Mouse (Mus musculus): ENCODE data around the gene Mylk. TPM values are rescaled to one million over a fixed set of nuclear protein-coding genes. Genes with fewer than 3 reads are reported as not detected.

The Mylk gene
- polyA plus RNA-seq, 1 experiment from 2014 or later, result 13.4 TPM

DNA sequence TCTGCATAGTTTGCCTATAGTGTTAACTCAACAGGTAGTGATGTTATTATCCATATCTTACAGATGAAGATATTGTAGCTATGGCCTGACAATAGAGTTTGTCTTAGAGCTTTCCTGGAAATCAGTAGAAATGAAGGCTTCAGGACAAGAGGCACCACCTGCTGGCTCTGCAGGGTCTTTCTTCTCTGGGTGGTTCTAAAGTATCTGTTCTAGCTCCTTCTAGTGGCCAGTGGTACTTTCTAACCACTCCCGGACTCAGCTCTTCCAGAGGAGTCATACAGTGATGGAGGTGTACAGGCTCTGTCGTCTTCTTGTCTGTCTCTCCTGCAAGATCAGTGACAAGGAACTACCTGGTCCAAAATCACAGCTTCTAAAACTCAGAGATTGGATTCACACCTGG lies 230.5 kb downstream of the Mylk start:
- Histone ChIP-seq H3K9ac (no peak overlapping the region), H3K27ac (no peak overlapping the region), H3K9me3 (no peaks in the 10 kb centered on the region), H3K4me2 (no peak overlapping the region), H3K36me3 (no peaks in the 10 kb centered on the region), H3K4me3 (no peak overlapping the region), H3K4me1 (peaks cover 10% of the 10 kb centered on the region), H3K27me3 (no peaks in the 10 kb centered on the region)
- ATAC-seq (ENCODE audit: insufficient number of reproducible peaks, insufficient read depth, low FRiP score, low TSS enrichment, low read depth), result no peak
- 60% methylated on average over 2 of the region's 2 CpGs for WGBS

DNA sequence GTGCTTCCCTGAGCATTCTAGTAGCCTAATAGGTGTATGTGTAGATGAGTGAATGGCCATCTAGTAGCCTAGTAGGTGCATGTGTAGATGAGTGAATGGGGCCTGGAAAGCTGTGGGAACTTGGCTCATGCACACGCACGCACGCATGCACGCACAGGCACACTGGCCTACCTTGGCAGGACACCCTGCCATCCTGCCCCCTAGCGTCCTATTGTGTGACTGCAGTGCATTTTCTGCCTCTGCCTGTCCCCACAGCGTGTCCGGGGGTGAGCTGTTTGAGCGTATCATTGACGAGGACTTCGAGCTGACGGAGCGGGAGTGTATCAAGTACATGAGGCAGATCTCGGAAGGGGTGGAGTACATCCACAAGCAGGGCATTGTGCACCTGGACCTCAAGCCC lies 231.6 kb downstream of the Mylk start:
- Histone ChIP-seq H3K4me1 (peaks cover 10% of the 10 kb centered on the region), H3K27me3 (no peaks in the 10 kb centered on the region), H3K9ac (no peak overlapping the region), H3K4me3 (no peak overlapping the region), H3K4me2 (no peak overlapping the region), H3K36me3 (no peaks in the 10 kb centered on the region), H3K27ac (no peak overlapping the region), H3K9me3 (no peaks in the 10 kb centered on the region)
- ATAC-seq (ENCODE audit: insufficient number of reproducible peaks, insufficient read depth, low FRiP score, low TSS enrichment, low read depth), result no peak
- WGBS, result 80% methylated on average over 13 of the region's 13 CpGs

DNA sequence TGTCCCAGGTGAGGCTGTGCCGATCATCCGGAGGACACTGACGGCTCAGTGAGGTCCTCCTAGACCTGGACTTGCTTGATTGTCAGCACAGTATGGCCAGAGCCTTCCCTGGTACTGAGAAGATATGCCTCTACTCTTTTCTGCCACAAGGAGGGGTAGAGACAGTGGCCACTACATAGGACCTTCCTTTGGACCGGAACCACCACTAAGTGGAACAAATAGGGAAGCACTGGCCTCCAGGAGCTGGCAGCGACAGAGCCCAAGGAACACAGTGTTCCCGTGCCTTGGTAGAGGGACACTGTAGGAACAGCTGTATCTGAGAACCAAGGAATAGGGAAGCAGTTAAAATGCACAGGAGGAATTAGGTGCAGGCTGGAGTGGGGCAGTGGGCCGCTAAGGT lies 233.0 kb downstream of the Mylk start:
- ATAC-seq (ENCODE audit: insufficient number of reproducible peaks, insufficient read depth, low FRiP score, low TSS enrichment, low read depth), result no peak
- Histone ChIP-seq H3K4me1 (0 out of 2 replicates have a peak, but pooled peaks cover 4% of the 10 kb centered on the region), H3K9me3 (no peaks in the 10 kb centered on the region), H3K36me3 (no peaks in the 10 kb centered on the region), H3K27me3 (no peaks in the 10 kb centered on the region), H3K4me2 (no peak overlapping the region), H3K9ac (no peak overlapping the region), H3K4me3 (no peak overlapping the region), H3K27ac (no peak overlapping the region)
- WGBS, result 91% methylated on average over 7 of the region's 7 CpGs

DNA sequence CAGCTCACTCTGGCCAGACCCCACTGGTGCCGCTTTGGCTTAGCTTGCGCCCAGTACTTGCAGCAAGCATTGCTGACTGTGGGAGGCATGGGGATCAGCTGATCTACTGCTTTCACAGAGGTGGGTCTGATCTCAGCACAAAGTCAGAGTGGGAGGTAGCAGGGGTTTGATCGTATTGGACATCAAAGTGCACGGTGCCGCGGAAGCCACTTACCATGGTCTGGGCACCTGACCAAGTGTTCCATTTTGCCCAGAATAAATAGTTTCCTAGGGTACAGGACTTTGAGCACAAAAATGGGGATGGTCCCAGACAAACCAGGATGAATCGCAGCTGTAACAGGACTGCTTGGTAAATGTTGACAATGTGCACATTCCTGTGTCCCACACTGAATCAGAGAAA lies 236.0 kb downstream of the Mylk start:
- ATAC-seq (ENCODE audit: insufficient number of reproducible peaks, insufficient read depth, low FRiP score, low TSS enrichment, low read depth), result no peak
- H3K9me3 ChIP-seq, result no peaks in the 10 kb centered on the region
- H3K27me3 ChIP-seq, result no peaks in the 10 kb centered on the region
- H3K4me3 ChIP-seq, result no peak overlapping the region
- H3K4me2 ChIP-seq, result no peak overlapping the region
- H3K9ac ChIP-seq, result no peak overlapping the region
- no peak overlapping the region for H3K27ac ChIP-seq
- peaks cover 9% of the 10 kb centered on the region for H3K4me1 ChIP-seq
- WGBS, result 92% methylated on average over 7 of the region's 7 CpGs
- no peaks in the 10 kb centered on the region for H3K36me3 ChIP-seq

DNA sequence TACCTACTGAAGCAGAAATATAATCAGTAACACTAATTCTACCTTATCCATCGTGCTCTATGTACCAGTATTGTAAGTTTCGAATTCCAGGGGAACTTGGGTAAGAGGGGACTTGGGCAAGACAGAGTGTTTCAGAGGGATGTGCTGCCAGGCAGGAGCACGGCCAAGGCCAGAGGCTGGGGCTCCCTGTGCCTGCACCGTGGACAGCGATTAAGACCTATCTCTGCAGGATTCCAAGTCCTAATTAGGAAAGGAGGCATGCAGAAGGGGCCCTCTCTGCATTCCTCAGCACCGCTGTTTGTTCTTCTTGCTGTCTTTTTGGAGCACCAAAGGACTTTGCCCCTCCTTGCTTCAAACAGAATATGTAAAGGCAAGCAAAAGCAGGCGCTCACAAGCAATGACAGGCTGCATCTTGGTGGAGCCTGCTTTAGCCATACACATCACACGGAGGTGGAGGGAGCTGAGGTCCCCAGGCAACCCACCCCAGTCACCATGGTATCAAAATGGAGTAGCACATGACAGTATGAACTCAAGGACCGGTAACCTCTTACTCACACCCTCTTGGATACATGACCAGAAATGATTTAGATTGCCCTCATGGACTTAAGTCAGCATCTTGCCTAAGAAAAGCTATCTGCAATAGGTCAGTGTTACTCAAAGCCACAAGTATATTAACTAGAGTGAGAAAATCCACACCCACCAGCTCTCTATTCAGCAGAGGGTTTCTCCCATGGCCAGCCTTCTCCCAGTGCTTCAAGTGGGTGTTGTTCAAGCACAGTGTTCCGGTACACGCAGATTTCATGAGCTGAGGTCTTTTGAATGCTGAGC lies 239.4 kb downstream of the Mylk start:
- no peak overlapping the region; the same call in 1 of the 2 replicates for H3K27ac ChIP-seq
- H3K4me2 ChIP-seq, result no peak overlapping the region
- H3K4me3 ChIP-seq, result no peak overlapping the region
- H3K27me3 ChIP-seq, result no peaks in the 10 kb centered on the region
- no peak for ATAC-seq (ENCODE audit: insufficient number of reproducible peaks, insufficient read depth, low FRiP score, low TSS enrichment, low read depth)
- no peaks in the 10 kb centered on the region for H3K36me3 ChIP-seq
- H3K4me1 ChIP-seq, result peaks cover 9% of the 10 kb centered on the region
- H3K9ac ChIP-seq, result no peak overlapping the region
- no peaks in the 10 kb centered on the region for H3K9me3 ChIP-seq
- WGBS, result 51% methylated on average over 11 of the region's 11 CpGs

DNA sequence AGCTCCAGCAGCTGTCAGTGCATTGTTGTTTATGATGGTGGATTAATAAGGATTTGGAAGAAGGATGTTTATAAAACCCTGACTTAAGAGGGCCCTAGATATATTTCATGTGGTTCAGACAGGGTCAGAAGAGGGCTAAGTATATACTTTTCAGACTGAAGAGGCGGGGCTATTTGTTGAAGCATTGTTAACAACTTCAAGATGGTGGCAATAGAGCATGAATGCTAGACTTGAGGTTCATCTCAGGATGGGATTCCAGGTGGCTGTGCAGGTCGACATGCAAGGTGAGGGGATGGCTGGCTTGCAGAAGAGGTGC lies 240.0 kb downstream of the Mylk start:
- Histone ChIP-seq H3K27ac (no peak overlapping the region), H3K4me2 (no peak overlapping the region), H3K36me3 (no peaks in the 10 kb centered on the region), H3K9ac (no peak overlapping the region), H3K4me3 (no peak overlapping the region), H3K4me1 (peaks cover 9% of the 10 kb centered on the region), H3K27me3 (no peaks in the 10 kb centered on the region), H3K9me3 (no peaks in the 10 kb centered on the region)
- ATAC-seq (ENCODE audit: insufficient number of reproducible peaks, insufficient read depth, low FRiP score, low TSS enrichment, low read depth), result no peak
- 67% methylated on average over 2 of the region's 2 CpGs for WGBS

DNA sequence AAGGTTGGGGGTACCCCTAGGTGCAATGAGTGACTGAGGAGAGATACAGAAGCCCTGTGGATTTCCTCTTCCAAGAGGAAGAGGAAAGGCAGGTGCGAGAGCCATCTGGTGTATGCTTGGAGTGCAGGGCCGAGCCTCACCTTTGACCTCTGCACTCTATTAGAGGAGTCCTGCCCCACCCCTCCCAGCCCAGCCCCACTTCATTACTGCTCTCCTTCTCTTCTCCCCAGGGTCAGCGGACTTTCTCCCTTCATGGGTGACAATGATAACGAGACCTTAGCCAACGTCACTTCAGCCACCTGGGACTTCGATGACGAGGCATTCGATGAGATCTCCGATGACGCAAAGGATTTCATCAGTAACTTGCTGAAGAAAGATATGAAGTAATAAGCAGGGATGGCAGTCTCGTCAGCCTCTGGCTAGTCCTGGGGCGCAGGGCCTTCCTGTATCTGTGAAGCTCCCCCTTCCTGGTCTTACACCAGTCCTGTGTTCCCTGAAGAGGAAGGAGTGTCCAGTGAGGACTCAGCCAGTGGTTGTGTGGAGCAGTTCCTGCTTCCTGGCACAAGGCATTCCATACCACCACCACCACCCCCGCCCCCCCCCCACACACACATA lies 241.3 kb downstream of the Mylk start:
- whole genome bisulfite sequencing, result 89% methylated on average over 13 of the region's 13 CpGs
- H3K4me2 ChIP-seq, result no peak overlapping the region
- H3K36me3 ChIP-seq, result no peaks in the 10 kb centered on the region
- no peak overlapping the region for H3K4me3 ChIP-seq
- no peak overlapping the region for H3K9ac ChIP-seq
- peaks cover 11% of the 10 kb centered on the region for H3K4me1 ChIP-seq
- no peaks in the 10 kb centered on the region for H3K27me3 ChIP-seq
- H3K27ac ChIP-seq, result no peak overlapping the region
- ATAC-seq (ENCODE audit: insufficient number of reproducible peaks, insufficient read depth, low FRiP score, low TSS enrichment, low read depth), result no peak
- H3K9me3 ChIP-seq, result no peaks in the 10 kb centered on the region

DNA sequence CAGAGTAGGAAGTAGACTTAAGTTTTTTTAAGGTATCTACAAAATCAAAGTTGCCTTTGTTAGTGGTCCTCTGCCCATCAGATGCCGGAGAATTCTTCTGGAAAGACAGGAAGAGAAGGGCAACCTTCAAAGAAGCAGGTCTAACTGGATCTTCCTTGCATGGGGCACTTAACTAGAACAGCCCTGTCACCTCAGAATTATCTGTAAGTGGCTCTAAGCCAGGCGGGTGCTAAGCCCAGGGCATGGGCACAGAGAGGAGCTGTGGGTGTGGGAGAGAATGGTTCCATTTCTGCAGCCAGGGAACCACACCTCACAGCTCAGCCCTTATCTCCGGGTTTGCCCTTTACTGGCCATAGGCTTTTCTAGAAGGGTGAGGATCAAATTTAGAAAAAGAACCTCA lies 246.4 kb downstream of the Mylk start:
- Histone ChIP-seq H3K9ac (no peak overlapping the region), H3K9me3 (no peaks in the 10 kb centered on the region), H3K36me3 (no peaks in the 10 kb centered on the region), H3K4me2 (no peak overlapping the region), H3K27ac (no peak overlapping the region), H3K4me3 (no peak overlapping the region), H3K4me1 (peaks cover 19% of the 10 kb centered on the region), H3K27me3 (no peaks in the 10 kb centered on the region)
- no peak for ATAC-seq (ENCODE audit: insufficient number of reproducible peaks, insufficient read depth, low FRiP score, low TSS enrichment, low read depth)
- WGBS, result 61% methylated on average over 3 of the region's 3 CpGs

DNA sequence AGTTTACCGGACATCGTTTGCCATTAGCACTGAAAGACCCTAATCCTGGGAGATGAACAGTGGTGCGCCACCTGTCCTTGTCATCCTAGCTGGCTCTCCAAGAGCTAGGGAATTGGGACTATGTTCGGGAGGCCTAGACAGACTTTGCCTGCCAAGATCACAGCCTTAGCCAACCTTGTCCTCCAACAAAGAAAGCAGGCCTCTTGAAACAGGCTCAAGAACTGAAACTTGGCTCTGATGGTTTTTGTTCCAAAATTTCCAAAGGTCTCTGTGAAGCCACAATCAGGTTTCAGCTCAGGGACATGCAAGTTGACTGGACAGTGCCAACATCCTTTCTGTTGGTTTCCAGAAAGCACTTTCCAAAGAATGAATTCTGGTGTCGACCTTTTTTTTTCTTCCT lies 247.8 kb downstream of the Mylk start:
- WGBS, result 91% methylated on average over 5 of the region's 5 CpGs

DNA sequence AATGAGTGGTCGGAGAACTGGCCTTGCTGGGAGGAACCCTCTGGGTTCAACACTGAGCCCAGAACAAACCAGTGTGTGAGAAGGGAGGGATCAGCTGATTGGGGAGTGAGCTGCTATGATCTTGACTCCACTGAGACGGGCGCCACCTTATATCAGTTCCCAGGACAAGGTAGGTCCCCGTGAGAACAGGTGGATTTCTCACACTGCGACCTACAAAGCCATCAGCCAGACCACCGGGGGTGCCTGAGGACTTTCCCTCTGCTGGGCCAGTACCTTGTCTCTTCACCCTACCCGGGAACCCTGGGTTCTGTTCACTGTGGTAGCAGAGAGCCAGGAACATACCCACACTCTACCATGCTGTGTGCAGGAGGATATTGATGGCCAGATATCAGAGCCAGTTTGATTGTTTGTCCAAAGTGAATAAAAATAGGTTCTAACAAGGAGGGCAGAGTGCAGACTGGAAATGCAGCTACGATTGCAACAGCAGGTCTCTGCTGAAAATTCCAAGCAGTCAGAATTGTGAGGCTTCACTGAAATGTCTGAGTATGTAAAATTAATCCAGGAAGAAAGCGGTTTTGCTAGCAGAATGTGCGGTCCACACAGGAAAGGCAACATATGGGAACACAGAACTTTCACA lies 248.8 kb downstream of the Mylk start:
- WGBS, result 89% methylated on average over 10 of the region's 10 CpGs
- Histone ChIP-seq H3K27me3 (no peaks in the 10 kb centered on the region), H3K9ac (no peak overlapping the region), H3K4me1 (peaks cover 36% of the 10 kb centered on the region), H3K36me3 (no peaks in the 10 kb centered on the region), H3K4me3 (no peak overlapping the region), H3K27ac (no peak overlapping the region), H3K4me2 (no peak overlapping the region), H3K9me3 (no peaks in the 10 kb centered on the region)
- ATAC-seq (ENCODE audit: insufficient number of reproducible peaks, insufficient read depth, low FRiP score, low TSS enrichment, low read depth), result no peak

More for the DNA sequence above, 247.8 kb downstream of the Mylk start:
- Histone ChIP-seq H3K4me3 (no peak overlapping the region), H3K36me3 (no peaks in the 10 kb centered on the region), H3K4me1 (peaks cover 30% of the 10 kb centered on the region), H3K27me3 (no peaks in the 10 kb centered on the region), H3K9ac (no peak overlapping the region), H3K9me3 (no peaks in the 10 kb centered on the region), H3K4me2 (no peak overlapping the region), H3K27ac (no peak overlapping the region)
- ATAC-seq (ENCODE audit: insufficient number of reproducible peaks, insufficient read depth, low FRiP score, low TSS enrichment, low read depth), result no peak

DNA sequence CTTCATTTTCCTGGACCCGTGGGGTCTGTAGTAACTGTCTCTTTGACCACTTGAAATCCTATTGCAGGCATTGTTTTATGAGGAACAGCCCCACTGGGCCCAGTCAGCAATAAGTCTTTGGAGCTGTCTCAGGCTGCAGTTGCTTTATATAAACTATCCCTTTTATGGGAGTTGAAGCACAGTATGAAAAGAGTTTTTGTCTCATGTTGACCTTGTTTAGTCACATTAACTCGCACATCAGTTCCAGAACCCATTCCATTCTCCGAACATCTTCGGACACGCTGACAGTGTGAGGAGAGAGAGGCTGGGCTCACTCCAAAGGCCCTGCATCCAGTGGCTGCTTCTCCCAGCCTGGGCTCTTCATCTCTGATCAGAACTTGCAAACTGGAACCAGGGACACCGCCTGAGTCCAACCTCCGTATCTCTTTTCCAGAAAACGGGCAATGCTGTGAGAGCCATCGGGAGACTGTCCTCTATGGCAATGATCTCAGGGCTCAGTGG lies 249.7 kb downstream of the Mylk start:
- Histone ChIP-seq H3K36me3 (no peaks in the 10 kb centered on the region), H3K4me2 (no peak overlapping the region), H3K4me1 (peaks cover 39% of the 10 kb centered on the region), H3K27ac (no peak overlapping the region), H3K9ac (no peak overlapping the region), H3K4me3 (no peak overlapping the region), H3K27me3 (no peaks in the 10 kb centered on the region), H3K9me3 (no peaks in the 10 kb centered on the region)
- 79% methylated on average over 9 of the region's 9 CpGs for WGBS
- ATAC-seq (ENCODE audit: insufficient number of reproducible peaks, insufficient read depth, low FRiP score, low TSS enrichment, low read depth), result no peak

DNA sequence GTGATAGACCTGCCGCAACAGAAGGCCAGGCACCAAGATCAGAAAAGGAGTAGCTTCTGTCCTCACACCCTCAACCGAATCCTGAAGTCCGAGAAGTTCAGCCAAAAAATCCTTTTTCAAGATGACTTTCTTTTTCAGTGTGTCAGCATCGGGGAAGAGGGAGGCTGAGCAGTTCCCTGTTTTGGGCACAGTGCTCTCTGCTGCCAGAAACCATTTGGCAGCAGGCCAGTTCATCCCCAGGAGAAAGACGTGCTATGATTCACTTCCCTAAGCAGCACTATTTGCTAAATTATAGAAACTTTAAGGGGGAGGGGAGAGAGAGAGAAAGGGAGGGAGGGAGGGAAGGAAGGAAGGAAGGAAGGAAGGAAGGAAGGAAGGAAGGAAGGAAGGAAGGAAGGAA lies 251.1 kb downstream of the Mylk start:
- Histone ChIP-seq H3K4me3 (no peak overlapping the region), H3K9ac (no peak overlapping the region), H3K9me3 (no peaks in the 10 kb centered on the region), H3K4me2 (no peak overlapping the region), H3K27ac (0 out of 2 replicates have a peak overlapping the region, but pooled peaks have one; percentile 8), H3K27me3 (no peaks in the 10 kb centered on the region), H3K36me3 (no peaks in the 10 kb centered on the region), H3K4me1 (peaks cover 48% of the 10 kb centered on the region)
- ATAC-seq (ENCODE audit: insufficient number of reproducible peaks, insufficient read depth, low FRiP score, low TSS enrichment, low read depth), result no peak
- WGBS, result 35% methylated on average over 5 of the region's 5 CpGs

Data from embryonic facial prominence, embryonic 13.5 days (tissue).